Mouse (Mus musculus): Measurements from ENCODE around the gene Tead1.
A peak's percentile ranks its signal among the peaks of the same experiment; 100 is the strongest.

Gene Tead1

GRCm38 (mm10) chr7:112721859-112722258 is 42.7 kb downstream of the Tead1 start:
- DNase-seq (ENCODE audit: low read depth, low spot score), result no peak

DNA sequence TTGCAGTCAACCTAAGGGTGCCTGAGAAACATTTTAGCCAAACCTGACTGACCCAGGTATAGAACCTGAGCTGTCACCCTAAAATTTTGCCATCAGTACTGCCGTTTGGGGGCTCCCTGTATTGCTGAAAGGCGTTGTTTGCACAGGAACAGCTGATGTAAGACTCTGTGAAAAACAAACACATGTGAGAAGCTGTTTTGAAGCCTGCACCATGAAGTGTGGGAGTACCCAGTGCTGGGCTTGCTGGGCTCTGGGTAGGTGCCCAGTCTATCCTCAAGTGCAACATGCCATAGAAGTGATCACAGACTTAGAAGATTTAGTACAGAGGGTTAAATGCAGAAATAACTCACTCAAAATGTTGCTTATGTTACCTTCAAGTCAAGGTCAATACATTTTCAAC is 49.3 kb downstream of the Tead1 start:
- DNase-seq (ENCODE audit: low read depth, low spot score), result no peak

DNA sequence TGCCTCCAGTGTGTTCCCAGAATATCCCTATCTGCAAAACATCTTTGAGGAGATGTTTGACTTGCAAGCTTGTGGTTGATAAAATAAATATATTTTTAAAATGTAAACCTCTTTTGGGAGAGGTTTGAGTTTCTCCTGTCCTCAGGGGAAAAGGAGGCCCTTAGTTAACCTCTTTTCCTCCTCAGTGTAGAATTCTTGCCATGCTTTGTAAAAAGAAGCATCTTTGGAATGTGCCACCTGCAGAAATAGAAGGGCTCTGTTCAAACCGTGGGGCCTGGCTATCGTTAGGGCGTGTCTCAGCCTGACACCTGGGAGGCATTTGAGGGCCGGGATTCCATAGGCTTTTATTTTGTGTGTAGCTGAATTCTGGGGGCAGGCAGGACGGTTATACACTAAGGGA is 51.1 kb downstream of the Tead1 start:
- no peak for DNase-seq (ENCODE audit: low read depth, low spot score)

DNA sequence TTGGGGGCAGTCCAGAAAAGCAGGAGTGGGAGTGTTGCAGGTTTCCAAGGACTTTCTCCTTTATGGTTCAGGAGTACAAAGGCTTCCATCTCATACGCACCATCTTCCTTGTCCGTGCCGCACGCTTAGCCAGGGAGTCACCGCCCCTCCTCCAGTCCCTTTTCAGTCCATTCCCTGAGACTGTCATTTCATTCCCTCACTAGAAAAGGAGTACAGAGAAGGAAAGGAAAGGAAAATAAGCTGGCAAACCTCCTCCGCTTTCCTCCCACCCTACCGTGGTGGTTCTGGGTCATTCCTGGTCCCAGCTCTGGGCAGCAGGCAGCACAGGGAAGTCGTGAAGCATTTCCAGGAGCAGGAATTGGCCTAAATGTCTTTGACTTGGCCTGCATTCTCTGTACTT is 52.5 kb downstream of the Tead1 start:
- no peak for DNase-seq (ENCODE audit: low read depth, low spot score)

GRCm38 (mm10) chr7:112739174-112739573 is 60.1 kb downstream of the Tead1 start:
- no peak for DNase-seq (ENCODE audit: low read depth, low spot score)

GRCm38 (mm10) chr7:112741790-112742189 is 62.7 kb downstream of the Tead1 start:
- DNase-seq (ENCODE audit: low read depth, low spot score), result no peak

GRCm38 (mm10) chr7:112743063-112743462 is 63.9 kb downstream of the Tead1 start:
- DNase-seq (ENCODE audit: low read depth, low spot score), result no peak

- DNase-seq (ENCODE audit: low read depth, low spot score), result peak; percentile 24
Measured at GRCm38 (mm10) chr7:112743621-112744395, 64.7 kb downstream of the Tead1 start.

- no peak for DNase-seq (ENCODE audit: low read depth, low spot score)
Measured at GRCm38 (mm10) chr7:112747187-112747586, 68.1 kb downstream of the Tead1 start.

- DNase-seq (ENCODE audit: low read depth, low spot score), result no peak
Measured at GRCm38 (mm10) chr7:112747836-112748235, 68.7 kb downstream of the Tead1 start.

- no peak for DNase-seq (ENCODE audit: low read depth, low spot score)
Measured at GRCm38 (mm10) chr7:112748327-112748726, 69.2 kb downstream of the Tead1 start.

DNA sequence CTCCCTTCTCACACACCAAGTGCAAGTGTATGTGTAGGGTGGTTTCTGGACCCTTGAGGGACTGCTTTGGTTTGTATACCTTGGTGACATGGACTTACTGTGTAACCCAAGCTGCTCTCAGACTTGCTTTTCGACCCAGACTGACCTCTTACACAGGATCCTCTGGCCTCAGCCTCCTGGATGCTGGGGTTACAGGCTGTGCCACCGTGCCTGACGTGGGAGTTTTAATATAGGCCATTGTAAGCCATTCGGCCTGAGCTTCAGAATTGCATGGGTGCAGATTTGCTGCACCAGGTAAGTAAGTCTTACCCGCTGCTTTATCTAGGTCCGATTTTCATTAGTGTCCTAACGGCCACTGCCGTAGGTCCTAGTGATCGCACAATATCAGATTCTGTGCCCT is 71.0 kb downstream of the Tead1 start:
- DNase-seq (ENCODE audit: low read depth, low spot score), result no peak

DNA sequence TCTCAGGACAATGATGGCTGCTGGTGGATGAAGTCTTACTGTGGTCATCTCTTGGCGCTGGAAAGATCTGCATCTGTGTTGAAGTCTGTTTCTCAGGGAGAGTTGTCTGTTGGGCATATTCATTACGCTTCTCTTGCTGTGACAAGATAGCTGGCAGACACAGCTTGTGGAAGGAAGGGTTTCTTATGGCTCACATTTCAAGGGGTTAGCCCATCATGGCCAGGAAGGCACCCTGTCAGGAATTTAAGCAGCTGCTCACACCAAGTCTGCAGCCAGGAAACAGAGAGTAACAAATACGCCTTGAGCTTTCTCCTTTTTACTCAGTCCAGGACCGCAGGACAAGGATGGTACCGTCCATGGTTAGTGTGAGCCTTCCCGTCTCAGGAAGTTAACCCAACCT is 73.2 kb downstream of the Tead1 start:
- no peak for DNase-seq (ENCODE audit: low read depth, low spot score)

DNA sequence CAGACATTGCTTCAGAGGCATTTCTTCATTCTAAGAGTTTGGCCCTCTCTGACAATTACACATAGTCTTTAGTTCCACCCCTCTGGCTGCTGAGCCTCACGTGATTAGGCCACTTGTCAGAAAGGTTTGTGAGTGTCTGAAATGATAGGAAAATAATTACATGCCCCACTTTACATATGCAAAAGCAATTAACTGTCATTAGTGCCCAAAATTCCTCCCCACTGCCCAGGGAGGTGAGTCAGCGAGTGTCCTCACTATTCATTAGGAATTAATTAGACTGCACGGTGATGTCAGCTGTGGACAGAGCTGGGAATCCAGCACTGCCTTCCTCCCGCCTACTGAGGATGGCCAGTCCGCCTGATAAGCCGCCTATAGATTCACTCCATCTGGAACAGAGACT is 74.2 kb downstream of the Tead1 start:
- no peak for DNase-seq (ENCODE audit: low read depth, low spot score)

GRCm38 (mm10) chr7:112759359-112759975 is 80.3 kb downstream of the Tead1 start:
- DNase-seq (ENCODE audit: low read depth, low spot score), result no peak

DNA sequence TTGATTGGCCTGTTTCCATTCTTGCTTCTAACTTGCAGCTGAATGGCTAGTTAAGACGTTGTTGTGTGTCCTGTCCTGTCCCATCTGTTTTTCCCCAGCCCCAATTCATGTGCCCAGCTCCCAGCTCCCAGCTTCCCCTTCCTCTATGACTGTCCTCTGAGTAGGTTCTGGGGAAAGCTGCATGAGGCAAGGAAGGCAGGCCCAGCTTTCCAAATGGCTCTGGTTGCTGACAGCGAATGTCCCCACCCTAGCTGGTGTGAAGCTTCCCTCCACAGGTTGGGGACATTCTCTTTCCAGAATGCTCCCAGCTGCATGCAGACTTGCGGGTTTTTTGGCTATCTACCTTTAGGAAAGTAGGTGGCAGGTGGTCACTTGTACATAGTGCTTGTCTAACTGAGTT is 81.2 kb downstream of the Tead1 start:
- DNase-seq (ENCODE audit: low read depth, low spot score), result no peak

GRCm38 (mm10) chr7:112760782-112761181 is 81.7 kb downstream of the Tead1 start:
- DNase-seq (ENCODE audit: low read depth, low spot score), result no peak

DNA sequence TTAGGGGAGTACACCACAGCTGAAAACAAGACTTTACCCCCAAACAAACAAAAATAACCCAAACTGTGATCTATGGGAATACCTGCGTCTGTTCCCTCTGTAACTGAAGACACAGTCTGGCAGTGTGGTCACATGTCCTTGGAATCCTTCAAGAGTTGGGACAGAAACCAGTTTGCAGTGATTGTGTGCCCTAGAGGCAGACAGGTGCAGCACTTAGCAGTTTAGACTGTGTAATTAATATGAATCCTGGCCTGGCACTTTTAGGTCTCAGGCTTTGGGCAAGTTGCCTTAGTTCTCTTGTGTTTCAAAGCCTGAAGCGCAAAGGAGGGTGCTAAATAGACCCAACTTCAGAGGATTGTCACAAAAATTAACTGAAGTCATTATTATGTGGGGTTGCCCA is 83.8 kb downstream of the Tead1 start:
- DNase-seq (ENCODE audit: low read depth, low spot score), result no peak

DNA sequence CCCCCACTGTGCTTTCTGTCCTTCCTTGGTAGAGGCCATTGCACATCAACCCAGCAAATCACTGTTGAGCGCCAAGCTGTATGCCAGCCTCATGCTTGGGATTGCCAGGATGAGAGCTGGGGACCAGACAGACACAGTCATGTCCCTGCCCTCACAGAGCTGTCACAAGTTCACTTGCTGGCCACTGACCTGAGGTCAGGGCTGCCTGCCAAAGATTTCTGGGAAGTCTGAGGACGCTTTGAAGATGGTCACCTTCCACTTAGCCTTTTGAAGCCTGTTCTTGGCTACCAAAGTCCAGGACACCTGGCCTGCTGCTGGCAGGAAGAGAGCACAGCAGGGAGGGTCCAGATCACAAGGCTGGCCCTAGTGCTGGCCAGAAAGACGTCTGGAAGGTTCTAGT is 84.4 kb downstream of the Tead1 start:
- DNase-seq (ENCODE audit: low read depth, low spot score), result no peak

DNA sequence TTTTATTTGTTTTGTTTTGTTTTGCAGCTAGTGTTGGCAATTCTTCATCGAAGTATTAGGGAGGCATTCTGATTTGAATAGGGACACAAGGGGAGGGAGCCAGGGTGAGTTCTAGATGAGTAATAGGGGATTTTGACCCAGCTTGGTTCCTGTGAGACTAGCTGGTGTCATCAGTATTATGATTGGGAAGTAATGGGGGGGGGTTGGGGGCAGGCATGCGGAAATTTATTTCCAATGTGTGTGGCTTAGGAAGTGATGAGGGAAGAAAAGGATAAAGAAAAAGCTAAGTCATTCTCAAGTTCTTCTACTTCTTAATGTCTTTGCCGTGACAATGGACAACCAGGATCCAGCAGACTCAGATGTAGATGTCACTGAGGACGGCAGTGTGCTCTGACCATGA is 85.8 kb downstream of the Tead1 start:
- DNase-seq (ENCODE audit: low read depth, low spot score), result no peak

DNA sequence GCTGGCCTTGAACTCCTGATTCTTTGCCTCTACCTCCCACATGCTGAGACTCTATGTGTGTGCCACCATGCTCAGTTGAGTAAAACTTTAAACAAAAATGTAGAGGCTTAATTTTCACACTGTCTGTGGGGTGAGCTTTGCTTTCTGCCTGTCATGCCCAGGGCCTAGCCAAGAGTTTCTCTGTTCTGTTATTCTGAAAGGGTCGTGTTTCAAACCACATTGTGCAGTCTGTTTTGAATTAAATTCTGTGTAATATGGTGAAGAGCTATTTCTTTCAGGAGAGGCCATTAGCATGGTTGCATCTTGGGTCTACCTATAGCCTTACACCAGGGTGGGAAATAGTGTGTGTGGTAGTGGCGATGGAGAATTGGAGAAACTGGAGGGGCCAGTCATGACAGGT is 90.7 kb downstream of the Tead1 start:
- no peak for DNase-seq (ENCODE audit: low read depth, low spot score)

GRCm38 (mm10) chr7:112771461-112771860 is 92.3 kb downstream of the Tead1 start:
- no peak for DNase-seq (ENCODE audit: low read depth, low spot score)

DNA sequence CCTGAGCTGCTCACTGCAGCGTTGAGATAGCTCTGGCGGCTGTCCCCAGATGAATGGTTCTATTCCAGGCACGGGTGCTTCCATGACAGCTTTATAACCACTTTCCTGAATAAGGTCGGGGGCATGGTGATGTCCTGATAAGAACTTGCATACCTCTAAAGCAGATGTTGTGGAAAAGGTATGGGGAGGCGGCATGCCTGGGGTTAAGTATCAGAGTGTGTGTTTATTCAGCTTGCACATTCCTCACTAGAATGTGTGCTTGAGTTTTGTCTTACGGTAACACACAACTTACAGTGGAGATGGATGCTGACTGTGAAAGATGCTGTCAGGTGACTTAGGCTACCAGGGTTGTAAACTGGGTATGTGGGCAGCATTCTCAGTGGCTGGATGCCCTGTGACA is 93.7 kb downstream of the Tead1 start:
- no peak for DNase-seq (ENCODE audit: low read depth, low spot score)

GRCm38 (mm10) chr7:112773601-112774000 is 94.5 kb downstream of the Tead1 start:
- no peak for DNase-seq (ENCODE audit: low read depth, low spot score)

All from WW6 (cell line).